Mouse (Mus musculus) ES-E14 (cell line): ENCODE data around the gene Gm8797. TPM values are rescaled to one million over a fixed set of nuclear protein-coding genes. Genes with fewer than 3 reads are reported as not detected.

ENCODE experiments used
- DNase-seq: peaks from one replicate; pipeline ENCODE4 v3.0.0-alpha.2; 2013; ENCODE audit warnings: low read depth, low spot score
- H3K27ac ChIP-seq: 2 replicates; pipeline ENCODE4 v1.5.1; 2012; ENCODE audit warnings: low read depth, mild to moderate bottlenecking, low read length, moderate library complexity, mixed read lengths; ENCODE audit not compliant: poor library complexity, insufficient read depth, severe bottlenecking
- H3K36me3 ChIP-seq: 2 replicates; pipeline ENCODE4 v1.6.1; 2012; ENCODE audit warnings: mild to moderate bottlenecking, low read length, moderate library complexity, mixed read lengths; ENCODE audit not compliant: control insufficient read depth, poor library complexity, insufficient read depth, severe bottlenecking
- H3K4me1 ChIP-seq, 2 experiments: fragments of 150-350 bp in 1 of 2; sonication (generic) in 1 of 2; 2 replicates each; pipeline ENCODE4 v1.6.1; 2012; ENCODE audit warnings: low read length in 2 of 2, mild to moderate bottlenecking in 1 of 2, mixed read lengths in 1 of 2; ENCODE audit not compliant: control insufficient read depth in 2 of 2, insufficient read depth in 2 of 2, poor library complexity in 1 of 2
- H3K4me3 ChIP-seq, 2 experiments: fragments of 150-350 bp in 1 of 2; sonication (generic) in 1 of 2; 2 replicates each; pipeline ENCODE4 v1.5.1; 2012; ENCODE audit warnings: low read length in 2 of 2, low read depth in 1 of 2, mild to moderate bottlenecking in 1 of 2, mixed read lengths in 1 of 2; ENCODE audit not compliant: insufficient read depth in 1 of 2, poor library complexity in 1 of 2, severe bottlenecking in 1 of 2
- H3K9ac ChIP-seq: 2 replicates; pipeline ENCODE4 v1.6.1; 2012; ENCODE audit warnings: low read depth, mild to moderate bottlenecking, low read length, mixed read lengths; ENCODE audit not compliant: poor library complexity, insufficient read depth, severe bottlenecking
- H3K9me3 ChIP-seq: fragments of 150-350 bp; sonication (generic); 2 replicates; pipeline ENCODE4 v1.6.1; 2012; ENCODE audit warnings: low read depth, mild to moderate bottlenecking, low read length; ENCODE audit not compliant: control insufficient read depth, insufficient read depth
- CHD2 ChIP-seq: IDR thresholded peaks from 2 replicates; pipeline ENCODE4 v1.6.1; 2014; ENCODE audit warnings: mild to moderate bottlenecking, low read depth, low read length, inconsistent platforms
- MAFK ChIP-seq: IDR thresholded peaks from 2 replicates; pipeline ENCODE4 v1.6.1; 2014; ENCODE audit warnings: mild to moderate bottlenecking, low read depth, low read length, inconsistent platforms; ENCODE audit not compliant: insufficient read depth
- in situ Hi-C, 2 experiments: fragments of 600-800 bp; cut with MboI; formaldehyde crosslinking; loops; one replicate each; pipeline ENCODE4 v1.15.1; 2025; ENCODE audit warnings: low sequenced_read_pairs in 2 of 2, inconsistent platforms in 1 of 2; ENCODE audit not compliant: unreplicated experiment in 2 of 2
- total RNA-seq: library from RNA; depleted of rRNA; stranded (reverse); fragments of 300-350 nt; gene quantifications from 2 replicates; pipeline ENCODE4 v1.2.3, GENCODE M21; 2012

The Gm8797 gene
- total RNA-seq, 1 experiment: 7.1 TPM

GRCm38 (mm10) chr3:5776894-5777293, 26.3 kb downstream of the Gm8797 start:
- in situ Hi-C loops: no loop called here
- DNase-seq: no peak
- Histone ChIP-seq H3K9me3 (no peaks in the 10 kb centered on the region), H3K4me1 (no peaks in the 10 kb centered on the region), H3K9ac (no peak overlapping the region), H3K27ac (no peak overlapping the region), H3K36me3 (no peaks in the 10 kb centered on the region), H3K4me3 (no peak overlapping the region)
- TF ChIP-seq MAFK: peak; percentile 68; the same call in 1 of the 2 replicates
- TF ChIP-seq CHD2: no peak
